Mouse (Mus musculus) inflammation-experienced regulatory T-cells, adult 6 months (primary cell): Measurements from ENCODE around the gene Ifih1. TPM values are rescaled to one million over a fixed set of nuclear protein-coding genes. Genes with fewer than 3 reads are reported as not detected.

Source experiments
- ATAC-seq: one replicate; pipeline ENCODE4 v1.8.0; 2017
- polyA plus RNA-seq, 3 experiments: library from polyadenylated mRNA; unstranded; fragments of 100-300 nt; shearing (Covaris generic); gene quantifications; one replicate each; pipeline ENCODE4 v1.2.1; 2017

Gene Ifih1
- polyA plus RNA-seq, 3 experiments from 2014 or later: 29.8 to 42.5 (median 29.8) TPM

- no peak for ATAC-seq
These were observed 98.0 kb downstream of the Ifih1 start for GRCm38 (mm10) chr2:62548104-62548503.

Other genes starting within 250 kb of the Ifih1 start
- 100 to 1,000 TPM in 2 of 3 experiments, 10 to 100 TPM in 1; 56.6 to 101 (median 101) TPM for gene Dpp4, start 234.0 kb downstream of the Ifih1 start, polyA plus RNA-seq
- gene Gcg, start 162.6 kb downstream of the Ifih1 start, polyA plus RNA-seq: 10 to 100 TPM in 1 of 3 experiments, not detected in 2; 13.2 TPM
- under 1 TPM; 0.20 to 0.36 (median 0.32) TPM for gene Fap, start 72.2 kb downstream of the Ifih1 start, polyA plus RNA-seq
- 1 to 10 TPM; 1.2 to 2.8 (median 1.6) TPM for gene Gca, start 18.0 kb upstream of the Ifih1 start, polyA plus RNA-seq